Mouse (Mus musculus) cortical plate, adult 2 months (tissue): ENCODE data around the gene Zfp385a. TPM values are rescaled to one million over a fixed set of nuclear protein-coding genes. Genes with fewer than 3 reads are reported as not detected.

Experiments
- H3K27ac ChIP-seq: fragments of 200-500 bp; 2 replicates; pipeline ENCODE4 v1.5.1; 2012; ENCODE audit warnings: low read length, control low read depth, inconsistent platforms; ENCODE audit not compliant: insufficient read depth
- H3K4me1 ChIP-seq: fragments of 200-500 bp; 2 replicates; pipeline ENCODE4 v1.6.1; 2011; ENCODE audit warnings: low read length; ENCODE audit not compliant: control insufficient read depth, insufficient read depth
- H3K4me3 ChIP-seq: fragments of 200-500 bp; 2 replicates; pipeline ENCODE4 v1.5.1; 2011; ENCODE audit warnings: mild to moderate bottlenecking, low read length, control low read depth; ENCODE audit not compliant: insufficient read depth
- CTCF ChIP-seq: fragments of 200-500 bp; IDR thresholded peaks from 2 replicates; pipeline ENCODE4 v1.5.1; 2011; ENCODE audit warnings: mild to moderate bottlenecking, control low read depth, low read length; ENCODE audit not compliant: insufficient read depth; ENCODE audit errors: extremely low read depth
- POLR2A ChIP-seq: fragments of 200-500 bp; IDR thresholded peaks from 2 replicates; pipeline ENCODE4 v1.6.1; 2011; ENCODE audit warnings: mild to moderate bottlenecking, low read length, control low read depth; ENCODE audit not compliant: insufficient read depth; ENCODE audit errors: extremely low read depth
- polyA plus RNA-seq: library from polyadenylated mRNA; depleted of rRNA; stranded (reverse); fragments of >200 nt; gene quantifications from 2 replicates; pipeline ENCODE4 v1.2.3, GENCODE M21; 2012

The Zfp385a gene
- polyA plus RNA-seq, 1 experiment = 45.2 TPM

DNA sequence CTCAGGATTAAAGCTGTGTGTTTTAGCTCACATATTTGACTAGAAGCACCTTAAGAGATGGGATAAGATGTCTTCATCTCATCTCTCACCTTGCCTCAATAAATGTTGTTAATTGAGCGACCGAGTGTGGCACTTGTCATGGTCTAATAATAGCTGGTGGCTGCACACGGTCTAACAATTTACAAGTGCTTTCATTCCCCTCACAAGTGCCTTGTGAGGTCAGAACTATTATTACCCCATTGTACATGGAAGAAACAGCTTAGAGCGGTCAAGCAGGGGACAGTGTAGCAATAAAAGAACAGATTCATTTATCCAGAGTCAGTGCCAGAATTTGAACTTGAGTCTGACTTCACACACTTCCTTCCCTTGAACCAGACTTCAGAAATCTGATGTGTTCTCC is 15.5 kb upstream of the Zfp385a start:
- Histone ChIP-seq H3K27ac (no peak overlapping the region), H3K4me1 (no peaks in the 10 kb centered on the region), H3K4me3 (no peak overlapping the region)
- TF ChIP-seq CTCF (no peak), POLR2A (no peak)

DNA sequence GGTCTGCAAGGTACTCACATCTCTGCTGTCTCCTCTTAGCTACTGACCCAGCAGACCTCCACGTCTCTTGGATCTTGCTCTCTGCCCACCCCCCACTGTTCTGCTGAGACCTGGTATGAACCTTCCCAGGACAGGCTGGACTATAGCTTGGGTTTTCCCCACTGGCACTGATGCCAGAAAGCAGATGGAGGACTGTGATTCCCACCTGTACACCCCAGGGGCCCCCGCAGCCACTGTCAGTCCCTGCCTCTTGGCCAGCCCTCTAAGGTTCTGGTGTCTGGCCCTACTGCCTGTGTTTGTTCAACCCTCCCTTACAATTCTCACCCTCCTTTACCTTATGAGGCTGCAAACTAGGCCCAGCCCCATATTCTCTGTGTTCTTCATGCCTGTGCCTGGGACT is 14.8 kb upstream of the Zfp385a start:
- H3K4me3 ChIP-seq = no peak overlapping the region
- H3K4me1 ChIP-seq = no peaks in the 10 kb centered on the region
- no peak overlapping the region for H3K27ac ChIP-seq
- TF ChIP-seq POLR2A (no peak), CTCF (no peak)

DNA sequence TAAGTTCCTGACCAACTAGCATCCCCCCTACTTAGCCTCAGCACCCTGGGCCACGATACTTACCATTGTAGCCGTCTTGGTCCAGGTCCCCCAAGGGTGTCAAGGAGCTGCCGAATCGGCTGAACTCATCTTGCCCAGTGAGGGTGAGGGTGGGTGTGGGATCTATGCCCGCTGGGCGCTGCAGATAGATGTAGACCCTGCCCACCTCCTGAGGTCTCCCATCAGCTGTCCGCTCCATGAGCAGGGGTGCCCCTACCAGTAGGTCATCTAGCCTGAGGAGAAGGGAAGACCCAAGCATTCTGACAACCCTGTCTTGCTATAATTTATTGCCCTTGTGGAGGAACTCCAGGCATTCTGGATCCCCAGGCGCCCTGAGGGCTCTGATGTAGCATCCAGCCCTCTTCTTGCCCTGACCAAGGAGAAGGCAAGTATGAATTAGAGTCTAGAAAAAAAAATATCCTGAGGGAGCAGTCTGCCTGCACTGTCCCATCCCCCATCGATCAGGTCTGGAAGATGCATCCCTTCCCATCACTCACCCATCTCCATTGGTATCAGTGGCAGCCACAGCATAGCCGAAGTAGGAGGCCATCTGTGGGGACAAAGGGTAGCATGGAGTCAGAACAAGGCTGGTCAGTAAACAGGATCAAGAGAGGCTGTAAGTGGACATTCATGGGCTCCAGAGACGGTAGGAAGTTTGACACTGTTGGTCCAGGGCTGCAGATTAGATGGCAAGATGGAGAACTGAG is 13.8 kb upstream of the Zfp385a start:
- TF ChIP-seq CTCF = no peak
- no peak for TF ChIP-seq POLR2A
- H3K27ac ChIP-seq = no peak overlapping the region
- H3K4me3 ChIP-seq = no peak overlapping the region
- H3K4me1 ChIP-seq = no peaks in the 10 kb centered on the region

DNA sequence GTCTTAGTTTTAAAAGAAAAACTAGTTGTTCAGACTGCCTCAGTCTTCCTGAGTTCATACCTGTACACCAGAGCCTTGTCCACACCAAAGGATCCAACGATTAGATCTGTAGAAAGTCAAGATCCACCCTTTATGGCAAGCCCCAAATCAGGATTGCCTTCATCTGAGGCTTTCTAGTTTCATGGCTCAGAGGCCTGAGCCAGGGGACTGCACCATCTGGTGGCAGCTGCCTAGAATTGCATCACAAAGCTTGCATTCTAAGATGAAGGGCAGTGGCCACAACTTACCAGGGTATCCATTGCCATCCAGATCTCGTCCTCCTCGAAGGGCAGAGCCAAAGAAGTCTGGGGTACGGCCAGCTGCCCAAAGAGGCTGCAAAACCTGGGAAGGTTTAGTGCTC is 13.0 kb upstream of the Zfp385a start:
- Histone ChIP-seq H3K4me1 (no peaks in the 10 kb centered on the region), H3K27ac (no peak overlapping the region), H3K4me3 (no peak overlapping the region)
- no peak for TF ChIP-seq POLR2A
- TF ChIP-seq CTCF = peak; percentile 79

DNA sequence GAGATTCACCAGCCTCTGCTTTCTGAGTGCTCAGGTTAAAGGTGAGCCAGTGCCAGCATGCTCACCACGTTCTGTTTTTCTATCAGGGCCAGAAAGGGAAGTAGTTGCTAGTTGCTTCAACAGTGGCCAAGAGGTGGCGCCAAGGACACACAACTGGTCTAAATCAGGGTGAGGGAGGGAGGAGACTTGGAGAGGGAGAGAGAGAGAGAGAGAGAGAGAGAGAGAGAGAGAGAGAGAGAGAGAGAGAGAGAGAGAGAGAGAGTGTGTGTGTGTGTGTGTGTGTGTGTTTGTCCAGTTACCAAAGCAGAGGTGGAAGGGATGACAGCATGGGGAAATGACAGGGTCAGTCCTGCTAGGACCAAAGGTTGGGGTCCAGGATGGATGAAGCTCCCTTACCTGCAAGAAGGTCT is 7.4 kb upstream of the Zfp385a start:
- H3K27ac ChIP-seq = no peak overlapping the region
- no peak overlapping the region for H3K4me3 ChIP-seq
- peaks cover 3% of the 10 kb centered on the region; the same call in 1 of the 2 replicates for H3K4me1 ChIP-seq
- TF ChIP-seq CTCF = peak; percentile 82
- TF ChIP-seq POLR2A = no peak

DNA sequence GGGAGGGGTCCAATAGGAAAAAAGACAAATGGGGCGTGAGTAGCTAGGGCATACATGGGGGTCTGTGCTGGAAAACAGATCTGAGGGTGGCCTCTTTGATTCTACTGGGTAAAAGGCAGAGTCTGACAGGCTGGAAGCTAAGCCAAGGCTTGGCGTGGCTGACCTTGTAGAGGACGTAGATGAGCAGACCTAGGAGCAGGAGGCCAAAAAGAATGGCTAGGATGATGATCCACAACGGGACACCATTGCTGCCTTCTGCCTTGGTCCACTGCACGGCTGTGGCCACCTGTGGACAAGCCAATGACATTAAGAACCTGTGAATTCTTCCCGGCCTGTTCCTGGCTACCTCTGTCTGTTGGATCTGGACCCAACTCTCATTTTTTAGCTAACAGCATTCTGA is 5.9 kb upstream of the Zfp385a start:
- Histone ChIP-seq H3K4me3 (no peak overlapping the region), H3K4me1 (peaks cover 3% of the 10 kb centered on the region; the same call in 1 of the 2 replicates), H3K27ac (no peak overlapping the region)
- TF ChIP-seq POLR2A (no peak), CTCF (no peak)

DNA sequence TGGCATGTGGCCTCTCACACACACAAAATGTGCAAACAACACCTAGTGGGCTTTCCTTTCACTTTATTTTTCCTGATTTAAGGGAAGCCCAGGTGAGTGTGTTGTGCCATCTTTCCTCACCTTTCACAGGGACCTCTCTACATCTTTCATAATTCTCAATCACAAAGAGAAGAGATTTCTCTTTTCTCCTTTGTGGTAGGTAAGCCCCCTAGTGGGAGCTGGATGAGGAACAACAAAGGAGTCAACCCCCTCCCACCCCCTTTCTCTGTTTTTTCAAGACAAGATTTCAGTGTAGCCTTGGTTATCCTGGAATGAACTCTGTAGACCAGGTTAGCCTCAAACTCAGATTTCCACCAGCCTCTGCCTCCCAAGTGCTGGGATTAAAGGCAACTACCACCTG is 3.7 kb upstream of the Zfp385a start:
- Histone ChIP-seq H3K4me1 (peaks cover 3% of the 10 kb centered on the region; the same call in 1 of the 2 replicates), H3K27ac (no peak overlapping the region), H3K4me3 (no peak overlapping the region)
- TF ChIP-seq POLR2A (no peak), CTCF (no peak)

DNA sequence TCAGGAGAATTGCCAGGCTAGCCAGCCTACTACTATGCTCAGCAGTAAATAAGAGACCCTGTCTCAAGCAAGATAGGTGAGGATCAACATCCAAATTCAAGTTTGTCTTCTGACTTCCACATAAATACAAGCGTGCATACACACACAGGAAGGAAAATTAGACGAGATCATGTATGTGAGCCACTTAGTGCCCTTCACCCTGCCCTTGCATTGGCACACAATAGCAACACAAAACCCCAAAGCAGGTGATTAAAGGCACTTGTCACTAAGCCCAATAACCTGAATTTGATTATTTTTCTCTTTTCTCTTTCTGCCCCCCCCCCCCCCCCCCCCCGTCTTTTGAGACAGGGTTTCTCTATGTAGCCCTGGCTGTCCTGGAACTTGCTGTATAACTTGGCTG is 3.1 kb upstream of the Zfp385a start:
- H3K4me3 ChIP-seq = no peak overlapping the region
- peaks cover 3% of the 10 kb centered on the region; the same call in 1 of the 2 replicates for H3K4me1 ChIP-seq
- TF ChIP-seq POLR2A (no peak), CTCF (no peak)
- no peak overlapping the region for H3K27ac ChIP-seq

DNA sequence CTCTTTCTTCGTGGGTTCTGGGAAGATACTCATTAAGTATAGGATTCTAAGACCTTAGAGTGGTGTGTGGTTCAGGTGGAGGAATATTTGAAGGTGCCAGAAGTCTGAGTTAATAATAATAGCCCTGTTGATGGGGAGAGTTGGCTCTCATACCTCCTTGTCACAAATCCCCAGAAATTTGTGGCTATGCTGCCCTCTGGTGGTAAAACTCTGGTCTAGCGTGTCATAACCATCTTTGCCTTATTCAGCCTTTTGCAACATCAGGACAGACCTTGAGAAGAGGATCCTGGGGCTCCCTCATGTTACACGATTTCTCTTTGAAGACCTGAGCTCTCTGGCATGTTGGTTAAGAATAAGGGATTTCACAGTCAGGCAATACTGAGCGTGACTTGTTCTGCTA is 2.5 kb upstream of the Zfp385a start:
- 0 out of 2 replicates have a peak overlapping the region, but pooled peaks have one; percentile 17 for H3K27ac ChIP-seq
- peaks cover 3% of the 10 kb centered on the region; the same call in 1 of the 2 replicates for H3K4me1 ChIP-seq
- no peak overlapping the region for H3K4me3 ChIP-seq
- TF ChIP-seq CTCF (peak; percentile 77), POLR2A (no peak)

DNA sequence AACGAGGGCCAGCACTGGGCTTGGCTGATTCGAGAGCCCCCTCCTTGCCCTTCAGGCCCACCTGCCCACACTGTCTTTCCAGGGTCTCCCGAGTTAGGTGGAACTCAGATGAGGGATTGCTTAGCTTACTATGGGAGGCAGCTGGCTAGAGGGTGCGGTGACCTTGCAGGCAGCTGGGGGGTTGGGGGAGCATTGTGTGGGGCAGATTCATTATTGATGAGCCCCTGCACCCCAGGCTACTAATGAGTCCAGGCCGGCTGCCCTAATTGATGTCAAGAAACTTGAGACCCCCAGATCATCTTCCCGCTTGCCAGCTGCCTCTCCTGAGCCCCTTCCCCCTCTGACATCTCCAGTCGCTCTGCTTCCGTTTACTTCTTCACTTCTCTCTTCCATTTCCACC is 1.7 kb upstream of the Zfp385a start:
- H3K4me3 ChIP-seq = peak overlapping the region; percentile 69
- no peak for TF ChIP-seq POLR2A
- no peak for TF ChIP-seq CTCF

More for the DNA sequence above, 1.7 kb upstream of the Zfp385a start:
- Histone ChIP-seq H3K4me1 (peaks cover 3% of the 10 kb centered on the region; the same call in 1 of the 2 replicates), H3K27ac (0 out of 2 replicates have a peak overlapping the region, but pooled peaks have one; percentile 17)
